In genomic region chr7:84354890-84355289, GRCm38 (mm10) we compare ENCODE assay signal across 17 mouse cellular contexts. TPM values are rescaled to one million over a fixed set of nuclear protein-coding genes. Genes with fewer than 3 reads are reported as not detected.
"Had no signal": no experiment of that assay in that cellular context is flagged by ENCODE, and none has a peak within 500 bp of the region (broad histone marks: within the 10 kb centered on the region; RNA-seq: fewer than 3 reads in every experiment).

No protein-coding gene starts in this region.

- H3K27me3 ChIP-seq: embryonic facial prominence, embryonic 12.5 days; embryonic facial prominence, embryonic 13.5 days; embryonic facial prominence, embryonic 15.5 days; forebrain, embryonic 12.5 days; forebrain, embryonic 13.5 days; forebrain, embryonic 15.5 days had no signal

- H3K4me3 ChIP-seq: embryonic facial prominence, embryonic 10.5 days; embryonic facial prominence, embryonic 12.5 days; embryonic facial prominence, embryonic 13.5 days; embryonic facial prominence, embryonic 15.5 days; erythroblast, embryonic 14.5 days; forebrain, embryonic 10.5 days; forebrain, embryonic 12.5 days; forebrain, embryonic 13.5 days; forebrain, embryonic 15.5 days; gastrocnemius, adult 2 months; heart, adult 2 months had no signal

- H3K27ac ChIP-seq: embryonic facial prominence, embryonic 10.5 days; embryonic facial prominence, embryonic 12.5 days; embryonic facial prominence, embryonic 13.5 days; embryonic facial prominence, embryonic 15.5 days; forebrain, embryonic 10.5 days; forebrain, embryonic 12.5 days; forebrain, embryonic 13.5 days; forebrain, embryonic 15.5 days; gastrocnemius, adult 2 months; heart, adult 2 months had no signal

- H3K9me3 ChIP-seq: embryonic facial prominence, embryonic 10.5 days; embryonic facial prominence, embryonic 12.5 days; embryonic facial prominence, embryonic 13.5 days; embryonic facial prominence, embryonic 15.5 days; forebrain, embryonic 10.5 days; forebrain, embryonic 12.5 days; forebrain, embryonic 13.5 days; forebrain, embryonic 15.5 days had no signal

- H3K36me3 ChIP-seq: embryonic facial prominence, embryonic 15.5 days had no signal

- H3K4me1 ChIP-seq: embryonic facial prominence, embryonic 10.5 days; embryonic facial prominence, embryonic 12.5 days; embryonic facial prominence, embryonic 13.5 days; embryonic facial prominence, embryonic 15.5 days; forebrain, embryonic 10.5 days; forebrain, embryonic 12.5 days; forebrain, embryonic 13.5 days had no signal

- DNase-seq: gastrocnemius, postnatal 25 days; gastrocnemius, postnatal 36 days; heart, adult 11 months had no signal

- H3K4me2 ChIP-seq: embryonic facial prominence, embryonic 12.5 days; embryonic facial prominence, embryonic 13.5 days; embryonic facial prominence, embryonic 15.5 days; forebrain, embryonic 12.5 days; forebrain, embryonic 13.5 days; forebrain, embryonic 15.5 days had no signal

- H3K9ac ChIP-seq: embryonic facial prominence, embryonic 12.5 days; embryonic facial prominence, embryonic 13.5 days; embryonic facial prominence, embryonic 15.5 days; forebrain, embryonic 12.5 days; forebrain, embryonic 13.5 days; forebrain, embryonic 15.5 days; forebrain, postnatal 0 days had no signal

RNA-seq across cellular contexts. Expression of gene Arnt2, which starts 55.1 kb away (rescaled TPM):
- total RNA-seq: common myeloid progenitor, adult 5-6 weeks; granulocyte monocyte progenitor cell, adult 5-6 weeks had no signal
- polyA plus RNA-seq: erythroblast, embryonic 14.5 days had no signal
